Mouse (Mus musculus) olfactory bulb, adult 2 months (tissue): Measurements from ENCODE around the gene Nek11.

Source experiments
- CTCF ChIP-seq: fragments of 200-500 bp; IDR thresholded peaks from 2 replicates; pipeline ENCODE4 v1.5.1; 2012; ENCODE audit warnings: low read depth, mild to moderate bottlenecking, low read length, moderate library complexity; ENCODE audit not compliant: insufficient read depth
- POLR2A ChIP-seq: fragments of 200-500 bp; IDR thresholded peaks from 2 replicates; pipeline ENCODE4 v1.6.1; 2012; ENCODE audit warnings: mild to moderate bottlenecking, low read depth, low read length, moderate library complexity; ENCODE audit not compliant: insufficient read depth

DNA sequence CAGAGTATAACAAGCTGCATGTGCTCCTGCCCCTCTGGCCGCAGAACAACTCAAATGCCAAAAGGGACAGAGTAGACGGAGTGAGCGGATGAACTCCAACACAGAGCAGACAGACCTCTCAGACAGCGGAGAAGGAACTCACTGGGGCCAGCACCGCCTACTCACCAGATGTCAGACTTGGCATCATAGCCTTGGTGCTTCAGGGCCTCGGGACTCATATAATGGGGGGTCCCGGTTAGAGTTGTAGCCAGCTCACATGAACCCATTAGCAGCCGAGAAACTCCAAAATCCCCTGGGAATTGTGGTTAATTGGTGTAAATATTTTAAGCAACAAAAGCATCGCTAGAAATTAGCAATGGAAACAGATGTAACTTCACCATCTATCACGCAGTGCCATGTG lies 82.1 kb downstream of the Nek11 start:
- TF ChIP-seq CTCF (no peak), POLR2A (no peak)
